Mouse (Mus musculus): Measurements from ENCODE around the gene Hist1h2bq. TPM values are rescaled to one million over a fixed set of nuclear protein-coding genes. Genes with fewer than 3 reads are reported as not detected.
"Not testable (repeated sequence)": the region's sequence is repeated elsewhere in the genome, so short reads cannot be mapped to it uniquely, and the experiment has no call there.

The Hist1h2bq gene
- 10 to 100 TPM; 42.6 to 56.9 TPM for total RNA-seq (2021)

DNA sequence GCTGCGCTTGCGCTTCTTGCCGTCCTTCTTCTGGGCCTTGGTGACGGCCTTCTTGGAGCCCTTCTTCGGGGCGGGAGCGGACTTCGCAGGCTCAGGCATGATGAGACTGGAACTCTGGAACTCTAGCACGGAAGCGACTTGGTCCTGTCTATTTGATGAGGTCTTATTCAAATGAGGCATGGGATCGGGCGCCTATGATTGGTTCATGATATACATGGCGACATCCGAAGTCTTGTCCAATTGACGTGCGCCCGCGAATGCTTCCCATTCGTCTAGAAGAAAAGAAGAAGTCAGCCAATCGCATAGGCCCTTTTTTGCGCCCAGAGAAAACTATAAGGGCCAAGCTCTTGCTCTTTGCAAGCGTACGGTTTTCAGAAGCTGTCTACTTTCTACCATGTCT is at the start of gene Hist1h2bq, which contains the start of gene Hist1h2ao:
Hist1h2bq (minus strand) TSS at position 125 of the 400 bp plus-strand sequence.
Hist1h2ao (plus strand) TSS at position 393 of the 400 bp plus-strand sequence.
- DNase-seq (ENCODE audit: extremely low spot score in 1 of 2, low spot score in 1 of 2) = not testable (repeated sequence)

DNA sequence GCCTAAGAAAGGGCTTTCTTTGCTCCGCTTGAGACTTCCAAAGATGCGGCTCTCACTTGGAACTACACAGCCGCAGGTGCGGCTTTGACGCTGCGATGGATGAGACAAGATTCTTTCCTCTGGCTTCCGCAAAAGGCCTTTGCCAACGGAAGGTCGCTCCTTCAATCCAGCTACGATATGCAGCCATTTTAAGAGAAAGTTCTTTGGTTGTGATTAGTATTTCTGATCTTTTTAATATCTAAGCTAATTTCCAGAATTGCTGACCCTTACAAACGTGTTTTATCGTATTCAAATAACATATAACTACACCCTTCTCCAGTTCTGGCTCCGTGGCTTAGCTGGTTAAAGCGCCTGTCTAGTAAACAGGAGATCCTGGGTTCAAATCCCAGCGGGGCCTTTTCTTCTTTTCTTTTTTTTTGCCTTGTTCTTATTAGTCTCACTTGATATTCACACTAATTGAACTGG is 45.7 kb upstream of the Hist1h2bq start:
- peak; percentile 26 to 62 for DNase-seq (ENCODE audit: extremely low spot score in 1 of 2, low spot score in 1 of 2)

GRCm38 (mm10) chr13:21855146-21855545 is 45.1 kb upstream of the Hist1h2bq start:
- DNase-seq (ENCODE audit: extremely low spot score in 1 of 2, low spot score in 1 of 2) = peak; percentile 78 to 88

GRCm38 (mm10) chr13:21852215-21852945 is 42.4 kb upstream of the Hist1h2bq start:
- no peak for DNase-seq (ENCODE audit: extremely low spot score in 1 of 2, low spot score in 1 of 2)

GRCm38 (mm10) chr13:21850696-21851095 is 40.7 kb upstream of the Hist1h2bq start:
- DNase-seq (ENCODE audit: extremely low spot score in 1 of 2, low spot score in 1 of 2) = not testable (repeated sequence)

DNA sequence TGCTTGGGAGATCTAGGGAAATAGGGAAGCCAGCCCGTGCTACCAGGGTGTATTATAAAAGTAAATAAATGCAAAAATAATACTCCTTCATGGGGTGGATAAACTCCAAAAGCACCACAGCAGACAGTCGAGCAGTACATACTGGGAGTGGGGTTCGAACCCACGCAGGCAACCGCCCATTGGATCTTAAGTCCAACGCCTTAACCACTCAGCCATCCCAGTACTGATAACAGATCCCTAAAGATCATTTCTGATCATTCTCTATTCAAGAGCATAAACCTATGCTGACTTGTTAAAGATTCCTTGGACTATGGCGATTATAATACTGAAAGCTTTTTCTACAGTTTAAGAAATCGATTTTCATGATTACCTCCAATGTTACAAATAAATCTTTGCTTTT is 37.9 kb upstream of the Hist1h2bq start:
- DNase-seq (ENCODE audit: extremely low spot score in 1 of 2, low spot score in 1 of 2) = peak in 1 of 2 experiments; percentile 14

DNA sequence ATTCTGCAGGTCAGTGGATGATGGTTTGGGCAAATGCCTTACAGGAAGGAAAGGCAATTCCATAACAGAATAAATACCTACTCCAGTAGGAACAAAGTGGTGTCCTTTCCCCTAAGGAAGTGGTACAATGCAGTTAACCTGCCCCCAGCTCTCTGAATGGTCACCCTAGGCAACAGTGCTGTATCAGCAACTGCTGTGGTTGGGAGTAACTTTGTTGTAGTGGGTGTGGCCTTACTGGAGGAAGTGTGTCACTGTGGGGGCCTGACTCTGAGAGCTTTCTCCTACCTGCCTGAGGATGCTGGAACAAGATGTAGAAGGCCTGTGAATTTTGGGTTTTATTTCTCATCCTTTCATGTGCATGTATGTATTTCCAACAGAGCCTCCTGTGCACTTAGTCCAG is 36.4 kb upstream of the Hist1h2bq start:
- not testable (repeated sequence) for DNase-seq (ENCODE audit: extremely low spot score in 1 of 2, low spot score in 1 of 2)

DNA sequence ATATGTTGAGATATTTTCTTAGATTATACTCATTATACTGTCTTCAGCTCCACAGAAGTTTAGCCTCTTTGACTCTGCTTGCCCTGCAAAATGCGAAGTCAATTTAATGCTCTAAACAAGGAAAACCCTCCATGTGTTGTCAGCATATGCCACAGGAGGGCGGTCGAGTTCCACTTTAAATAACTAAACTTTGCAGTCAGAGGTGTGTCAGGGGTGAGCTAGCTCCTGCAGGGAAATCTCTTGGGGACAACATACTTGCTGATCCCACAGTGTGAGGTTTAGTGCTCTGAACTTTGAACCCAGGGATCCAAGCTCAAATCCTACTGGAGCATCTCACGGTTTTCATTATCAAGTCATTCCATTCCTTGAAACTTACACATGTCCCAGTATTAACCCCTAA is 30.5 kb upstream of the Hist1h2bq start:
- DNase-seq (ENCODE audit: extremely low spot score in 1 of 2, low spot score in 1 of 2) = not testable (repeated sequence)

DNA sequence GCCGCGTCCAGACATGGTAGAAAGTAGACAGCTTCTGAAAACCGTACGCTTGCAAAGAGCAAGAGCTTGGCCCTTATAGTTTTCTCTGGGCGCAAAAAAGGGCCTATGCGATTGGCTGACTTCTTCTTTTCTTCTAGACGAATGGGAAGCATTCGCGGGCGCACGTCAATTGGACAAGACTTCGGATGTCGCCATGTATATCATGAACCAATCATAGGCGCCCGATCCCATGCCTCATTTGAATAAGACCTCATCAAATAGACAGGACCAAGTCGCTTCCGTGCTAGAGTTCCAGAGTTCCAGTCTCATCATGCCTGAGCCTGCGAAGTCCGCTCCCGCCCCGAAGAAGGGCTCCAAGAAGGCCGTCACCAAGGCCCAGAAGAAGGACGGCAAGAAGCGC is 23.5 kb upstream of the Hist1h2bq start, which contains the start of the genes Hist1h2ap and Hist1h2br:
Hist1h2ap (minus strand) TSS at position 47 of the 400 bp plus-strand sequence.
Hist1h2br (plus strand) TSS at position 283 of the 400 bp plus-strand sequence.
- DNase-seq (ENCODE audit: extremely low spot score in 1 of 2, low spot score in 1 of 2) = not testable (repeated sequence)

DNA sequence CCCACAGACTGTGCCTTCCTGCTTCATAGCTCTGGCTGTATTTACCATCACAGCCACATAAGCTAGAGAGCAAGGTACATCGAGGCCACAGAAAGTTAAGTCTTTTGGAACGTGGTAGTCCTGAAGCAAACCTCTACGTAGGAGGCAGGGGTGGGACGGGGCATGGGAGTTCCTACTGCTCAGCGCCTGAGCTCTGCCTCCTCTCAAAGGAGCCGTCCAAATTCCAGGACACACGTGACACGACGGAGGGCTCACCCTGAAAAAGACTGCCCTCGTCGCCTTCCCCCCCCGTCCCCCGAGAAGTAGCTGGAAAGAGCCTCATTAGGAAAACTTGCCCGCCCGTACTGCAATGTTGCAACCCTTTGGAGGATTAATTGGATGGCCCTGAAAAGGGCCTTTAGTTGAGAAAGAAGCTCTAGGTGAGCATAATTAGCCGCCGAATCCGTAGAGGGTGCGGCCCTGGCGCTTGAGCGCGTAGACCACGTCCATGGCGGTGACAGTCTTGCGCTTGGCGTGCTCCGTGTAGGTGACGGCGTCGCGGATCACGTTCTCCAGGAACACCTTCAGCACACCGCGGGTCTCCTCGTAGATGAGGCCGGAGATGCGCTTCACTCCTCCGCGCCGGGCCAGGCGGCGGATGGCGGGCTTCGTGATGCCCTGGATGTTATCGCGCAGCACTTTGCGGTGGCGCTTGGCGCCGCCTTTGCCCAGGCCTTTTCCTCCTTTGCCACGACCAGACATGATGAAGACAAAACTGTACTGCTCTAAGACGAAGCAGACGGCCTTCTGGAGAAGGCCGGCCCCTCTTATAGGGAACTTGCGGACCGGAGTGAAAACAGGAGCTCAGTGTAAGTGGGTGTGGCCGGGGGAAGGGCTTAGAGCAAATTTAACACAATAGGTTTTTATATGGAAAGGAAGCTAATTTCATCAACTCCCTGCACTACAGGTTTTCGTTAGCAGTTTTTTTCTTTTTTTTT is 21.7 kb upstream of the Hist1h2bq start, which contains the start of gene Hist1h4n:
Hist1h4n (minus strand) TSS at position 779 of the 977 bp plus-strand sequence.
- not testable (repeated sequence) for DNase-seq (ENCODE audit: extremely low spot score in 1 of 2, low spot score in 1 of 2)

GRCm38 (mm10) chr13:21830344-21830743 is 20.3 kb upstream of the Hist1h2bq start:
- no peak for DNase-seq (ENCODE audit: extremely low spot score in 1 of 2, low spot score in 1 of 2)

GRCm38 (mm10) chr13:21828511-21828910 is 18.5 kb upstream of the Hist1h2bq start:
- DNase-seq (ENCODE audit: extremely low spot score in 1 of 2, low spot score in 1 of 2) = no peak

DNA sequence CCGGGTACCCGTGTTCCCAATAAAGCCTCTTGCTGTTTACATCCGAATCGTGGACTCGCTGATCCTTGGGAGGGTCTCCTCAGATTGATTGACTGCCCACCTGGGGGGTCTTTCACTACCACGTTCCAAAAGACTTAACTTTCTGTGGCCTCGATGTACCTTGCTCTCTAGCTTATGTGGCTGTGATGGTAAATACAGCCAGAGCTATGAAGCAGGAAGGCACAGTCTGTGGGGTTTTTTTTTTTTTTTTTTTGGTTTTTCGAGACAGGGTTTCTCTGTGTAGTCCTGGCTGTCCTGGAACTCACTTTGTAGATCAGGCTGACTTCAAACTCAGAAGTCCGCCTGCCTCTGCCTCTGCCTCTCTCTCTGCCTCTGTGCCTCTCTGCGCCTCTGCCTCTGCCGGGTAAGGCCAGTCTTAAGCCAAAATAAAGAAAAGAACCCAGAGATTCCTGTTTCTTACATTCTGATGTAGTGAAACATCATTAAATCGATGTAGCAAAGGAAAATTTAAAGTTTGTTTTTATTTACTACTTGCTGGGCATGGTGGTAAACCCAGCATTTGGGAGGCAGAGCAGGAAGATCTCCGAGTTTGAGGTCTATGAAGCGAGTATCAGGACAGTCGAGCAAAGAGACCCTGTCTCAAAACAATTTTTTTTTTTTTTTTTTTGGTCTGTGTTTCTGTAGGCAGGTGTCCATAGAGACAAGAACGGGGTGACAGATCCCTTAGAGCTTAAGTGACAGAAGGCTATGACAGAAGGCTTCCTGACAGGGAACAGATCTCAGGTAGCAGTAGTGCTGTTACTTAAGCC is 10.3 kb upstream of the Hist1h2bq start:
- DNase-seq (ENCODE audit: extremely low spot score in 1 of 2, low spot score in 1 of 2) = not testable (repeated sequence)

- DNase-seq (ENCODE audit: extremely low spot score in 1 of 2, low spot score in 1 of 2) = not testable (repeated sequence)
These were observed 2.1 kb upstream of the Hist1h2bq start for GRCm38 (mm10) chr13:21812092-21812491.

DNA sequence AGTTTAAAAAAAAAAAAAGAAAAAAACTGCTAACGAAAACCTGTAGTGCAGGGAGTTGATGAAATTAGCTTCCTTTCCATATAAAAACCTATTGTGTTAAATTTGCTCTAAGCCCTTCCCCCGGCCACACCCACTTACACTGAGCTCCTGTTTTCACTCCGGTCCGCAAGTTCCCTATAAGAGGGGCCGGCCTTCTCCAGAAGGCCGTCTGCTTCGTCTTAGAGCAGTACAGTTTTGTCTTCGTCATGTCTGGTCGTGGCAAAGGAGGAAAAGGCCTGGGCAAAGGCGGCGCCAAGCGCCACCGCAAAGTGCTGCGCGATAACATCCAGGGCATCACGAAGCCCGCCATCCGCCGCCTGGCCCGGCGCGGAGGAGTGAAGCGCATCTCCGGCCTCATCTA is 1.5 kb upstream of the Hist1h2bq start, which contains the start of gene Hist1h4m:
Hist1h4m (plus strand) TSS at position 208 of the 400 bp plus-strand sequence.
- DNase-seq (ENCODE audit: extremely low spot score in 1 of 2, low spot score in 1 of 2) = peak; percentile 25 to 29

- not testable (repeated sequence) for DNase-seq (ENCODE audit: extremely low spot score in 1 of 2, low spot score in 1 of 2)
These were observed 1.1 kb upstream of the Hist1h2bq start for GRCm38 (mm10) chr13:21811074-21811473.

DNA sequence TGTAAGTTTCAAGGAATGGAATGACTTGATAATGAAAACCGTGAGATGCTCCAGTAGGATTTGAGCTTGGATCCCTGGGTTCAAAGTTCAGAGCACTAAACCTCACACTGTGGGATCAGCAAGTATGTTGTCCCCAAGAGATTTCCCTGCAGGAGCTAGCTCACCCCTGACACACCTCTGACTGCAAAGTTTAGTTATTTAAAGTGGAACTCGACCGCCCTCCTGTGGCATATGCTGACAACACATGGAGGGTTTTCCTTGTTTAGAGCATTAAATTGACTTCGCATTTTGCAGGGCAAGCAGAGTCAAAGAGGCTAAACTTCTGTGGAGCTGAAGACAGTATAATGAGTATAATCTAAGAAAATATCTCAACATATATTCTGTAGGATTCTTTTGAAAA is 6.9 kb downstream of the Hist1h2bq start:
- DNase-seq (ENCODE audit: extremely low spot score in 1 of 2, low spot score in 1 of 2) = not testable (repeated sequence)

DNA sequence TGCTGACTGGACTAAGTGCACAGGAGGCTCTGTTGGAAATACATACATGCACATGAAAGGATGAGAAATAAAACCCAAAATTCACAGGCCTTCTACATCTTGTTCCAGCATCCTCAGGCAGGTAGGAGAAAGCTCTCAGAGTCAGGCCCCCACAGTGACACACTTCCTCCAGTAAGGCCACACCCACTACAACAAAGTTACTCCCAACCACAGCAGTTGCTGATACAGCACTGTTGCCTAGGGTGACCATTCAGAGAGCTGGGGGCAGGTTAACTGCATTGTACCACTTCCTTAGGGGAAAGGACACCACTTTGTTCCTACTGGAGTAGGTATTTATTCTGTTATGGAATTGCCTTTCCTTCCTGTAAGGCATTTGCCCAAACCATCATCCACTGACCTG is 12.8 kb downstream of the Hist1h2bq start:
- not testable (repeated sequence) for DNase-seq (ENCODE audit: extremely low spot score in 1 of 2, low spot score in 1 of 2)

DNA sequence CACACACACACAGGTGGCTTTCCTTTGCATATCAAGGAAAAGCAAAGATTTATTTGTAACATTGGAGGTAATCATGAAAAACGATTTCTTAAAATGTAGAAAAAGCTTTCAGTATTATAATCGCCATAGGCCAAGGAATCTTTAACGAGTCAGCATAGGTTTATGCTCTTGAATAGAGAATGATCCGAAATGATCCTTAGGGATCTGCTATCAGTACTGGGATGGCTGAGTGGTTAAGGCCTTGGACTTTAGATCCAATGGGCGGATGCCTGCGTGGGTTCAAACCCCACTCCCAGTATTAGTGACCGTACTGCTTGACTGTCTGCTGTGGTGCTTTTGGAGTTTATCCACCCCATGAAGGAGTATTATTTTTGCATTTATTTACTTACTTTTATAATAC is 14.4 kb downstream of the Hist1h2bq start:
- DNase-seq (ENCODE audit: extremely low spot score in 1 of 2, low spot score in 1 of 2) = no peak
